Mouse (Mus musculus): ENCODE data around the gene Fat3. TPM values are rescaled to one million over a fixed set of nuclear protein-coding genes. Genes with fewer than 3 reads are reported as not detected.

The Fat3 gene
- polyA plus RNA-seq, 1 experiment from 2014 or later = 1.8 TPM

DNA sequence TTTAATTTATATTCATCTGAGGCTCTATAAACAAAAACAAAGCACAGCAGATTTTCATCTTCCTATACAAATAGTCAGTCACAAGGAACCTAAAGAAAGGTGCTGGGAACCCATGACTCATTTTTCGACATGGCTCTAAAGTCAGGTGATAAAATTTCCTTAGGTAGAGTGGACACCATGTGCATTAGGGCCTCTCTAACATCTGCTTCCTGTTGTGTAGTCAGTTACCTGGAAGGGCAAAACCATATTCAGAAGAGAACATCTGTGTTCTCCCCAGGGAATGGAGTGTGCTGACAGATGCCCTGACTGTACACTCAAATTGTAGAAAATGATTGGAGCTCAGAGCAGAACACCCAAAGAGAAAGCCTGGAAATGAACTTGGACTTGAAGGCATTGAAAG is 14.9 kb downstream of the Fat3 start:
- Histone ChIP-seq H3K36me3 (ENCODE audit: control insufficient read depth, insufficient read depth, low read length) (no peaks in the 10 kb centered on the region), H3K4me3 (ENCODE audit: control insufficient read depth in 1 of 2, insufficient read depth in 1 of 2, low read depth in 1 of 2, low read length in 2 of 2) (no peak overlapping the region), H3K4me1 (ENCODE audit: control insufficient read depth in 2 of 2, insufficient read depth in 2 of 2, low read length in 2 of 2) (0 out of 4 replicates have a peak, but pooled peaks cover 0 to 4% of the 10 kb centered on the region in 2 experiments), H3K27ac (replicated peaks in 1 of 2; ENCODE audit: control insufficient read depth in 1 of 2, insufficient read depth in 1 of 2, low read depth in 2 of 2, low read length in 2 of 2) (no peak overlapping the region), H3K9me3 (ENCODE audit: control insufficient read depth, low read length) (no peaks in the 10 kb centered on the region), H3K4me2 (ENCODE audit: low read length) (no peak overlapping the region), H3K9ac (ENCODE audit: low read length) (no peak overlapping the region), H3K27me3 (ENCODE audit: control insufficient read depth, insufficient read depth, low read length) (no peaks in the 10 kb centered on the region)
- WGBS = 82% methylated on average over 1 of the region's 1 CpGs
- ATAC-seq (ENCODE audit: insufficient number of reproducible peaks, insufficient read depth, low FRiP score, low read depth) = no peak

DNA sequence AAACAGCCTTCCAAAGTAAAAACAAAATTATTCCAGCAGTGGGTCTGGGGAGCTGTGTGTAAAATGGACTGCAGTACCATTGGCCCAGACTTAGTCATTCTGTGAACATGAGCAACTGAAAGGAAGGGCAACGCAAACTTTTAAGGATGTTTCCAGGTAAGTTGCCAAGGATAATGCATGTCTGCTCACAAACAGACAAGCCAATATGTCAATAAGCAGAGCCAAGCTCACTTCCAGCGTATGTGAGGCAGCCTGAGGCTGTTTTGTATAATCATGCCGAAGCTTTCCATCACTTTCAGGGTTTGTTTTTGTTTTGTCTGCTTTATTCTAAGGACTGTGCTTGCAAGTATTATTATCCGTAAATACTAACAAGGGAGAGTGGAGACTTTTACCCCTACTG is 15.9 kb downstream of the Fat3 start:
- H3K4me3 ChIP-seq (ENCODE audit: control insufficient read depth in 1 of 2, insufficient read depth in 1 of 2, low read depth in 1 of 2, low read length in 2 of 2) = no peak overlapping the region
- WGBS = 58% methylated on average over 4 of the region's 4 CpGs
- ATAC-seq (ENCODE audit: insufficient number of reproducible peaks, insufficient read depth, low FRiP score, low read depth) = no peak
- H3K9ac ChIP-seq (ENCODE audit: low read length) = no peak overlapping the region
- H3K9me3 ChIP-seq (ENCODE audit: control insufficient read depth, low read length) = no peaks in the 10 kb centered on the region
- no peaks in the 10 kb centered on the region for H3K36me3 ChIP-seq (ENCODE audit: control insufficient read depth, insufficient read depth, low read length)
- H3K27me3 ChIP-seq (ENCODE audit: control insufficient read depth, insufficient read depth, low read length) = no peaks in the 10 kb centered on the region
- H3K4me2 ChIP-seq (ENCODE audit: low read length) = no peak overlapping the region
- 0 out of 4 replicates have a peak, but pooled peaks cover 0 to 4% of the 10 kb centered on the region in 2 experiments for H3K4me1 ChIP-seq (ENCODE audit: control insufficient read depth in 2 of 2, insufficient read depth in 2 of 2, low read length in 2 of 2)
- H3K27ac ChIP-seq (replicated peaks in 1 of 2; ENCODE audit: control insufficient read depth in 1 of 2, insufficient read depth in 1 of 2, low read depth in 2 of 2, low read length in 2 of 2) = no peak overlapping the region

DNA sequence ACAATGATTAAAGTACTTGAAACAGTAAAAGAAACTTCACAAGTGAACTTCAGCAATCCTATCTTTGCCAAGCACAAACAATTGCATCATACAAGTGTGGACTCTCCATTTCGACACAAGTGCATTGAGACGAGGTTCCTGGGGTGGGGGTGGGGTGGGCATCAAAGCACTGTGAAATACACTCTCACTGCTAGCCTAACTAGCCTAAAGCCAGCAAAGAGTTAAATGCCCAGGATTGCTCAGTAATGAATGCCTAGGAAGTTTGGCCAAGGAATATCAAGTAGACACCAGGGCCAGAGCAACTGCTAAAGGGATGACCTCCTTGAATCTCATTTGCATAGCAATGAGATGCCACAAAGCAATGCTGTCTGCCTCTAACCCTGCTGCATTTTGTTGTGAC is 16.3 kb downstream of the Fat3 start:
- H3K27me3 ChIP-seq (ENCODE audit: control insufficient read depth, insufficient read depth, low read length) = no peaks in the 10 kb centered on the region
- no peak overlapping the region for H3K27ac ChIP-seq (replicated peaks in 1 of 2; ENCODE audit: control insufficient read depth in 1 of 2, insufficient read depth in 1 of 2, low read depth in 2 of 2, low read length in 2 of 2)
- 0 out of 4 replicates have a peak, but pooled peaks cover 0 to 4% of the 10 kb centered on the region in 2 experiments for H3K4me1 ChIP-seq (ENCODE audit: control insufficient read depth in 2 of 2, insufficient read depth in 2 of 2, low read length in 2 of 2)
- whole genome bisulfite sequencing = 66% methylated on average over 2 of the region's 2 CpGs
- H3K9ac ChIP-seq (ENCODE audit: low read length) = no peak overlapping the region
- H3K4me2 ChIP-seq (ENCODE audit: low read length) = no peak overlapping the region
- no peaks in the 10 kb centered on the region for H3K9me3 ChIP-seq (ENCODE audit: control insufficient read depth, low read length)
- H3K36me3 ChIP-seq (ENCODE audit: control insufficient read depth, insufficient read depth, low read length) = no peaks in the 10 kb centered on the region
- no peak overlapping the region for H3K4me3 ChIP-seq (ENCODE audit: control insufficient read depth in 1 of 2, insufficient read depth in 1 of 2, low read depth in 1 of 2, low read length in 2 of 2)
- no peak for ATAC-seq (ENCODE audit: insufficient number of reproducible peaks, insufficient read depth, low FRiP score, low read depth)

DNA sequence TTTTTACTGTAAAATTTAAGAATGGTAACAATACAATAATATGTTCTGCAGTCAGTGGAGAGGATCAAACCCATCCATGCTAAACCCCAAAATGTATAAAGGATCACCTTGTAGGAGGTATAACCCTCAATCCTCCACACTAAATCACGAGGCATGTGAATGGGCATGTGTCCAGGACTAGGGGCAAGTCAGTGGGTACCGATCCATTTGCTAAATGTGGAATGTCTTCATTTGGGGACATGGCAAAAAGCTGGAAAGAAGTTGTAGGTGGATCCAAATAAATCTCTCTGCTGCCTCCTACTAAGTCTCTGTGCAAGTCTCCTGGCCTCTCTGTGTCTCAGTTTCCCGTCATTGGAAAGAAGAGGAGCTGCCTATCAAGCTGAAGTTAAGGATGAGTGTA is 39.6 kb downstream of the Fat3 start:
- Histone ChIP-seq H3K9ac (ENCODE audit: low read length) (no peak overlapping the region), H3K36me3 (ENCODE audit: control insufficient read depth, insufficient read depth, low read length) (no peaks in the 10 kb centered on the region), H3K27ac (replicated peaks in 1 of 2; ENCODE audit: control insufficient read depth in 1 of 2, insufficient read depth in 1 of 2, low read depth in 2 of 2, low read length in 2 of 2) (no peak overlapping the region), H3K4me2 (ENCODE audit: low read length) (no peak overlapping the region), H3K4me1 (ENCODE audit: control insufficient read depth in 2 of 2, insufficient read depth in 2 of 2, low read length in 2 of 2) (0 out of 4 replicates have a peak, but pooled peaks cover 0 to 8% of the 10 kb centered on the region in 2 experiments), H3K9me3 (ENCODE audit: control insufficient read depth, low read length) (no peaks in the 10 kb centered on the region), H3K27me3 (ENCODE audit: control insufficient read depth, insufficient read depth, low read length) (no peaks in the 10 kb centered on the region), H3K4me3 (ENCODE audit: control insufficient read depth in 1 of 2, insufficient read depth in 1 of 2, low read depth in 1 of 2, low read length in 2 of 2) (no peak overlapping the region)
- no peak for ATAC-seq (ENCODE audit: insufficient number of reproducible peaks, insufficient read depth, low FRiP score, low read depth)
- 79% methylated on average over 3 of the region's 3 CpGs for WGBS

DNA sequence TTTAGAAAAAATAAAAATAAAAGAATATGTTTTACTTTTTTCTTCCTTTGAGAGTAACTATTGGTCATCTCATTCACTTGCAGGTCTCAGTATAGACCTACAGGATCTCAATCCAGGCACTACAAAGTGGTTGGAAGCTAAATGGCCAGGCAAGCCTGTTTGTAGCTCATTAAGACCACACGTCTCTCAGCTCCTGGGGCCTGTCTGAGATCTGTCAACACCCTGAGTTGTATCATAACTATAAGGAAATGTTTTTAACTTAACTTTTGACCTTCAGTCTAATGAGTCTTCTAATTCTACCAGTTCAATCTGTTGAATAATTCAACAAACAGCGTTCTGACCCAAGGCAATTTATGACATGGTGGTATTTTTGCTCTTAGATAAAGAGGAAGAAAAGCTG is 40.5 kb downstream of the Fat3 start:
- H3K4me3 ChIP-seq (ENCODE audit: control insufficient read depth in 1 of 2, insufficient read depth in 1 of 2, low read depth in 1 of 2, low read length in 2 of 2) = no peak overlapping the region
- ATAC-seq (ENCODE audit: insufficient number of reproducible peaks, insufficient read depth, low FRiP score, low read depth) = no peak
- H3K4me2 ChIP-seq (ENCODE audit: low read length) = no peak overlapping the region
- H3K4me1 ChIP-seq (ENCODE audit: control insufficient read depth in 2 of 2, insufficient read depth in 2 of 2, low read length in 2 of 2) = 0 out of 4 replicates have a peak, but pooled peaks cover 0 to 8% of the 10 kb centered on the region in 2 experiments
- H3K9me3 ChIP-seq (ENCODE audit: control insufficient read depth, low read length) = no peaks in the 10 kb centered on the region
- H3K27me3 ChIP-seq (ENCODE audit: control insufficient read depth, insufficient read depth, low read length) = no peaks in the 10 kb centered on the region
- WGBS = 42% methylated on average over 2 of the region's 2 CpGs
- no peaks in the 10 kb centered on the region for H3K36me3 ChIP-seq (ENCODE audit: control insufficient read depth, insufficient read depth, low read length)
- H3K27ac ChIP-seq (replicated peaks in 1 of 2; ENCODE audit: control insufficient read depth in 1 of 2, insufficient read depth in 1 of 2, low read depth in 2 of 2, low read length in 2 of 2) = no peak overlapping the region
- no peak overlapping the region for H3K9ac ChIP-seq (ENCODE audit: low read length)

DNA sequence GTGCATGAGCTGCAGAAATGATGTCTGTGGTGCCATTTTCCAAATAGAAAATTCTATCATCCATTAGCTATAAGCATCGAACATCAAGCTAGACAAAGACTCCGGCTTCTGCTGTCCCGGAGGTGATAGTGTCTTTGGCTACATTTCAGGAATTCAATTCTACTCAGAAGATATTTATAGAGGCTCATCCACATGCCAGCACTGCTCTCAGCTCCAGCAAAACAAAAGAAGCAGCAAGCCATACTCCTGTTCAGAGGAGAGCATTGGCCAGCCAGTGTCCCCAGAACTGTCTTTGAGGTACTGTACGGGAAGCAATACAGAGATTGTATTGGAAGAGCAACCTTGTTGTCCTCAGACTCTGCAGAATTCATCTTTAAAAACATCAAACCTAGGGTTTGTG is 59.2 kb downstream of the Fat3 start:
- Histone ChIP-seq H3K4me2 (ENCODE audit: low read length) (peak overlapping the region; percentile 24), H3K27ac (replicated peaks in 1 of 2; ENCODE audit: control insufficient read depth in 1 of 2, insufficient read depth in 1 of 2, low read depth in 2 of 2, low read length in 2 of 2) (peak overlapping the region; percentile 65 to 76), H3K9me3 (ENCODE audit: control insufficient read depth, low read length) (no peaks in the 10 kb centered on the region), H3K36me3 (ENCODE audit: control insufficient read depth, insufficient read depth, low read length) (no peaks in the 10 kb centered on the region), H3K27me3 (ENCODE audit: control insufficient read depth, insufficient read depth, low read length) (no peaks in the 10 kb centered on the region), H3K4me3 (ENCODE audit: control insufficient read depth in 1 of 2, insufficient read depth in 1 of 2, low read depth in 1 of 2, low read length in 2 of 2) (no peak overlapping the region), H3K9ac (ENCODE audit: low read length) (no peak overlapping the region; the same call in 1 of the 2 replicates), H3K4me1 (ENCODE audit: control insufficient read depth in 2 of 2, insufficient read depth in 2 of 2, low read length in 2 of 2) (peaks cover 11 to 34% of the 10 kb centered on the region in 2 experiments)
- 23% methylated on average over 4 of the region's 4 CpGs for WGBS
- peak; percentile 54 for ATAC-seq (ENCODE audit: insufficient number of reproducible peaks, insufficient read depth, low FRiP score, low read depth)

DNA sequence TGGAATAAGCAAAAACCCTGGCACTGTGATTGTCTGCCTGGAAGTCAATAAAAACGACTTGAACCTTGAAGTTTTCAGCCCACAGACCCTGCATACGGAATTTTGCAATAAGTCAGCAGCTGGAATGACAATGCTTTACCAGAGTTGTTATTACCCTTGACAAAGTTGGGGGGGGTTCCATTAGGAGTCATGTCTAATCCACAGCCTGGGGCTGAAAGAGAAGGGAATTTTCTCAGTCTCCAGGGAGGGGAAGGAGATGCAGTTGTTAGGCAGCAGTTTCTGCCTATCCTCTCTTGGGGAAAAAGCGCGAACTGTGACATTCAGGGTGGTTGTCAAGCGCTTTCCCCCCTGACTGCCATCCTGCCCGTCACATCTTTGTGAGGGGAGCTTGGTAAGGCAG is 60.4 kb downstream of the Fat3 start:
- Histone ChIP-seq H3K9ac (ENCODE audit: low read length) (no peak overlapping the region), H3K36me3 (ENCODE audit: control insufficient read depth, insufficient read depth, low read length) (no peaks in the 10 kb centered on the region), H3K27ac (replicated peaks in 1 of 2; ENCODE audit: control insufficient read depth in 1 of 2, insufficient read depth in 1 of 2, low read depth in 2 of 2, low read length in 2 of 2) (peak overlapping the region in 1 of 2 experiments; percentile 49; a peak in 2 of 4 replicates), H3K4me1 (ENCODE audit: control insufficient read depth in 2 of 2, insufficient read depth in 2 of 2, low read length in 2 of 2) (peaks cover 11 to 34% of the 10 kb centered on the region in 2 experiments), H3K27me3 (ENCODE audit: control insufficient read depth, insufficient read depth, low read length) (no peaks in the 10 kb centered on the region), H3K9me3 (ENCODE audit: control insufficient read depth, low read length) (no peaks in the 10 kb centered on the region), H3K4me3 (ENCODE audit: control insufficient read depth in 1 of 2, insufficient read depth in 1 of 2, low read depth in 1 of 2, low read length in 2 of 2) (no peak overlapping the region), H3K4me2 (ENCODE audit: low read length) (no peak overlapping the region)
- no peak for ATAC-seq (ENCODE audit: insufficient number of reproducible peaks, insufficient read depth, low FRiP score, low read depth)
- WGBS = 66% methylated on average over 6 of the region's 6 CpGs

DNA sequence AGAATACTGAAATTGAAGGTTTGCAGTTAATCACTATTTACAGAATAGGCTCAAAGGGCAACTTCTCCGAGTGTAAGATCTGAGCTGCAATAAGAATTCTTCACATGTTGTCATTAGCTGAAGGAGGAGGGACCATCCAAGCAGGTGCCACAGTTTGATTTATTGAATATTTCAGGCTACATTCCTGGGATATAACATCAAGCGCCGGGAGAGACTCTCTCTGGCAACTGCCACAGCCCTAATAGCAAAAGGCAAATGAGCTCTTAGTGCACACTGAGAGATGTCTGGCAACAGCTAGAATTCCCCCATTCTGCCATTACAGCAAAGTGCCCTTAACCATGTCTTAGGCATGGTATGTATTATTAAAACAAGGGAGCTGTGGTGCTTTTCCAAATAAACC is 61.1 kb downstream of the Fat3 start:
- H3K9me3 ChIP-seq (ENCODE audit: control insufficient read depth, low read length) = no peaks in the 10 kb centered on the region
- no peak overlapping the region for H3K4me3 ChIP-seq (ENCODE audit: control insufficient read depth in 1 of 2, insufficient read depth in 1 of 2, low read depth in 1 of 2, low read length in 2 of 2)
- H3K27ac ChIP-seq (replicated peaks in 1 of 2; ENCODE audit: control insufficient read depth in 1 of 2, insufficient read depth in 1 of 2, low read depth in 2 of 2, low read length in 2 of 2) = peak overlapping the region in 1 of 2 experiments; percentile 49; a peak in 3 of 4 replicates
- 35% methylated on average over 3 of the region's 3 CpGs for WGBS
- no peaks in the 10 kb centered on the region for H3K27me3 ChIP-seq (ENCODE audit: control insufficient read depth, insufficient read depth, low read length)
- no peak for ATAC-seq (ENCODE audit: insufficient number of reproducible peaks, insufficient read depth, low FRiP score, low read depth)
- no peak overlapping the region; the same call in 1 of the 2 replicates for H3K4me2 ChIP-seq (ENCODE audit: low read length)
- peaks cover 11 to 34% of the 10 kb centered on the region in 2 experiments for H3K4me1 ChIP-seq (ENCODE audit: control insufficient read depth in 2 of 2, insufficient read depth in 2 of 2, low read length in 2 of 2)
- no peak overlapping the region for H3K9ac ChIP-seq (ENCODE audit: low read length)
- H3K36me3 ChIP-seq (ENCODE audit: control insufficient read depth, insufficient read depth, low read length) = no peaks in the 10 kb centered on the region
